Mouse (Mus musculus) heart, embryonic 13.5 days (tissue): ENCODE measurements around the gene Oprm1. TPM values are rescaled to one million over a fixed set of nuclear protein-coding genes. Genes with fewer than 3 reads are reported as not detected.

ENCODE experiments used
- ATAC-seq: fragments of 200-750 bp; cut with Nextera tagmentation; 2 replicates; pipeline ENCODE4 v1.8.0; 2017; ENCODE audit warnings: moderate TSS enrichment; ENCODE audit not compliant: insufficient number of reproducible peaks, low FRiP score, low TSS enrichment; ENCODE audit errors: extremely low read depth
- H3K27ac ChIP-seq: fragments of 300-500 bp; sonication (generic); replicated peaks from 2 replicates; pipeline ENCODE4 v1.5.1; 2015; ENCODE audit warnings: moderate library complexity, mild to moderate bottlenecking, inconsistent platforms
- H3K27me3 ChIP-seq: fragments of 300-500 bp; sonication (generic); replicated peaks from 2 replicates; pipeline ENCODE4 v1.6.1; 2015; ENCODE audit warnings: mild to moderate bottlenecking, inconsistent platforms
- H3K36me3 ChIP-seq: fragments of 300-500 bp; sonication (generic); 2 replicates; pipeline ENCODE4 v1.6.1; 2015; ENCODE audit warnings: mild to moderate bottlenecking, inconsistent platforms
- H3K4me1 ChIP-seq: fragments of 300-500 bp; sonication (generic); 2 replicates; pipeline ENCODE4 v1.6.1; 2015; ENCODE audit warnings: inconsistent platforms
- H3K4me2 ChIP-seq: fragments of 300-500 bp; sonication (generic); 2 replicates; pipeline ENCODE4 v1.6.1; 2015; ENCODE audit warnings: inconsistent platforms, mild to moderate bottlenecking, moderate library complexity
- H3K4me3 ChIP-seq: fragments of 300-500 bp; sonication (generic); 2 replicates; pipeline ENCODE4 v1.5.1; 2015; ENCODE audit warnings: moderate library complexity, mild to moderate bottlenecking, inconsistent platforms
- H3K9ac ChIP-seq: fragments of 300-500 bp; sonication (generic); 2 replicates; pipeline ENCODE4 v1.6.1; 2015; ENCODE audit warnings: inconsistent platforms, mild to moderate bottlenecking, moderate library complexity
- H3K9me3 ChIP-seq: fragments of 300-500 bp; sonication (generic); 2 replicates; pipeline ENCODE4 v1.6.1; 2016; ENCODE audit warnings: inconsistent platforms
- WGBS: fragments of 180-500 bp; shearing (Covaris S2); methylation state at CpG from one replicate; pipeline ENCODE4 v1.1.7; 2015; ENCODE audit warnings: mixed read lengths; 5-methylcytosine and 5-hydroxymethylcytosine counted together
- polyA plus RNA-seq: library from polyadenylated mRNA; unstranded; fragments of >200 nt; fragmentation: Nextera tagmentation; extraction: Ambion mirVana; gene quantifications from 2 replicates; pipeline ENCODE4 v1.2.1, GENCODE M21; 2015

Gene Oprm1
- polyA plus RNA-seq, 1 experiment from 2014 or later: not detected

- Histone ChIP-seq H3K27ac (no peak overlapping the region), H3K36me3 (no peaks in the 10 kb centered on the region), H3K27me3 (no peaks in the 10 kb centered on the region), H3K4me3 (no peak overlapping the region), H3K9me3 (no peaks in the 10 kb centered on the region), H3K4me2 (no peak overlapping the region), H3K4me1 (no peaks in the 10 kb centered on the region), H3K9ac (no peak overlapping the region)
- 65% methylated on average over 3 of the region's 3 CpGs for WGBS
- no peak for ATAC-seq
Measured at GRCm38 (mm10) chr10:6896659-6897303, 138.5 kb downstream of the Oprm1 start.

- H3K9me3 ChIP-seq: no peaks in the 10 kb centered on the region
- 75% methylated on average over 4 of the region's 4 CpGs for WGBS
- ATAC-seq: no peak
- H3K4me2 ChIP-seq: no peak overlapping the region
- H3K9ac ChIP-seq: no peak overlapping the region
- no peak overlapping the region for H3K4me3 ChIP-seq
- H3K27ac ChIP-seq: no peak overlapping the region
- H3K27me3 ChIP-seq: no peaks in the 10 kb centered on the region
- H3K4me1 ChIP-seq: no peaks in the 10 kb centered on the region
- H3K36me3 ChIP-seq: no peaks in the 10 kb centered on the region
Measured at GRCm38 (mm10) chr10:6900126-6900525, 141.8 kb downstream of the Oprm1 start.

GRCm38 (mm10) chr10:6901819-6902393, 143.6 kb downstream of the Oprm1 start:
- H3K9me3 ChIP-seq: no peaks in the 10 kb centered on the region
- 71% methylated on average over 3 of the region's 3 CpGs for WGBS

DNA sequence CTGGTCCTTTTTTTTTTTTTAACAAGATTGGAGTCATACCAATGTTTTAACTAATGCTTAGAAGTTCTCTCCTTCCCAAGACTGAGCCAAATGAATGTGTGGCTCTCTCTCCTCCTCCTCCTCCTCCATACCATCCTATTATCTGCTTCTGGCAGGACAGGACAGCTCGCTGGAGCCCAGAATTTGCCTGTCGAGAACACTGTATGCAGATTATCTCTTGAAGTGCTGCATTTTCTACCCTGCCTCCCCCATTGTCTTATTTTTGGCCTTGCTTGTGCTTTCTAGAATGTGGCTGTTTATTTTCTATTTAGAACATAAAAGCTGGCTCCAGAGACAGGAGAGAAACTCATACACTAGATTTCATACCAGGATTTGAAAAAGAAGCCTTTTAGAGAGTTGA, 151.5 kb downstream of the Oprm1 start:
- no peaks in the 10 kb centered on the region for H3K9me3 ChIP-seq
- no peaks in the 10 kb centered on the region for H3K36me3 ChIP-seq
- WGBS: 31% methylated on average over 2 of the region's 2 CpGs
- no peak overlapping the region for H3K4me3 ChIP-seq
- H3K4me2 ChIP-seq: no peak overlapping the region
- H3K4me1 ChIP-seq: no peaks in the 10 kb centered on the region
- H3K27ac ChIP-seq: no peak overlapping the region
- ATAC-seq: no peak
- no peak overlapping the region for H3K9ac ChIP-seq
- no peaks in the 10 kb centered on the region for H3K27me3 ChIP-seq

More at GRCm38 (mm10) chr10:6901819-6902393, 143.6 kb downstream of the Oprm1 start:
- ATAC-seq: no peak
- no peaks in the 10 kb centered on the region for H3K36me3 ChIP-seq
- H3K9ac ChIP-seq: no peak overlapping the region
- no peak overlapping the region for H3K4me2 ChIP-seq
- H3K27me3 ChIP-seq: no peaks in the 10 kb centered on the region
- H3K27ac ChIP-seq: no peak overlapping the region
- H3K4me3 ChIP-seq: no peak overlapping the region
- H3K4me1 ChIP-seq: no peaks in the 10 kb centered on the region

DNA sequence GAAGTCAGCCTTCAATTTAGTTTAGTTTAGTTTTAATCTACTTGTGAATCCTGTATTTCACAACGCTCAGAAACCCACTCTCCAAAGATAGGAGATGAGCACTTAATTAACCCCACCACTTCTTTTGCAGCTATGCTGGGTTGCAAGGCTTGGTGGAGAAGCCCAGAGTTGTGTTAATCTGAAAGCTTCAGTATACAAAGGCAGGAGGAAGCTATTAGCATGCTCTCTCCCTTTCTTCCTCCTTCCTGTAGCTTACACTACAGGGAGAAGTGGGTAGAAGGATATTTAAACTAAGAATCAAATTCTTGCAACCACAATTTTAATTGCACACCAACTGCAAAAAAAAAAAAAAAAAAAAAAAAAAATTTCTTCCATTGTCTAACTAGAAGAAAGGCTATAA, 157.7 kb downstream of the Oprm1 start:
- Histone ChIP-seq H3K36me3 (no peaks in the 10 kb centered on the region), H3K4me1 (no peaks in the 10 kb centered on the region), H3K9me3 (no peaks in the 10 kb centered on the region), H3K9ac (no peak overlapping the region), H3K27me3 (no peaks in the 10 kb centered on the region), H3K4me2 (no peak overlapping the region), H3K4me3 (no peak overlapping the region), H3K27ac (no peak overlapping the region)
- no peak for ATAC-seq
- WGBS: 47% methylated on average over 1 of the region's 1 CpGs

DNA sequence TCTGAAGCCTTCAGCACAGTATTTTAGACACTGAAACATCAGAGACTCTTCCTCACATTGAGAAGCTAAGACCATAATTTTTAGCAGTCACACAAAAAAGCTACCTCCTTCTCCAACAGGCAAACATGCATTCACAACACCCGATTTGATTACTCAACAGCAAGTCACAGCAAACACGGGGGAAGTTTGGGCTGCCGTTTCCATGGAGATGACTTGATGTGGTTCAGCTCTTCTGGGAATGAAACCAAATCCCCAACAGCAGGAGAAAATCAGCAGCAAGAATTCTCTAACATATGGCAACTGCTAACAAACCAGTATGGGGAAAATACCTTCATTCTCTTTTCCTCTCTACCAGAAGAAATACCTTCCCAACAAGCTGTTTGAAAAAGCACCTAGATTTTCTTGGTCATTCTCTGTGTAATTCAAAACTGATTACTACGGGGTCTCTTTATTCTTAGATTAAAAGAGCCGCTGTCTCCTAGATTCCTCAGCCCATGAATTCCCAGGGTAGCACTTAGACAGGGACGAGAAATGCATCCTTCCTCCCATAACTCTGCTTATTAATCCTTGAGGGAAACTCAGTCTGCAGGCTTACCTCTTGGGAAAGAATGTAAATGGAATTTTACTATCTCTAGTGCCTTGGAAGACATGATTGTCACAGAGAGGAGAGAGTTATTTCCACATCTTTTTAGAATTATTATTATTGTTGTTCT, 158.4 kb downstream of the Oprm1 start:
- no peaks in the 10 kb centered on the region for H3K36me3 ChIP-seq
- H3K4me1 ChIP-seq: no peaks in the 10 kb centered on the region
- no peak for ATAC-seq
- H3K4me3 ChIP-seq: no peak overlapping the region
- H3K4me2 ChIP-seq: no peak overlapping the region
- WGBS: 33% methylated on average over 6 of the region's 6 CpGs
- no peak overlapping the region for H3K27ac ChIP-seq
- no peaks in the 10 kb centered on the region for H3K27me3 ChIP-seq
- no peaks in the 10 kb centered on the region for H3K9me3 ChIP-seq
- no peak overlapping the region for H3K9ac ChIP-seq

GRCm38 (mm10) chr10:6926724-6927123, 168.4 kb downstream of the Oprm1 start:
- Histone ChIP-seq H3K4me1 (no peaks in the 10 kb centered on the region), H3K9ac (no peak overlapping the region), H3K9me3 (no peaks in the 10 kb centered on the region), H3K36me3 (no peaks in the 10 kb centered on the region), H3K4me2 (no peak overlapping the region), H3K27me3 (no peaks in the 10 kb centered on the region), H3K4me3 (no peak overlapping the region), H3K27ac (no peak overlapping the region)
- ATAC-seq: no peak
- WGBS: 75% methylated on average over 2 of the region's 2 CpGs

- no peaks in the 10 kb centered on the region for H3K9me3 ChIP-seq
- H3K4me3 ChIP-seq: no peak overlapping the region
- H3K27me3 ChIP-seq: no peaks in the 10 kb centered on the region
- no peak overlapping the region for H3K4me2 ChIP-seq
- no peaks in the 10 kb centered on the region for H3K4me1 ChIP-seq
- no peak for ATAC-seq
- 73% methylated on average over 4 of the region's 4 CpGs for WGBS
- H3K9ac ChIP-seq: no peak overlapping the region
- no peaks in the 10 kb centered on the region for H3K36me3 ChIP-seq
- no peak overlapping the region for H3K27ac ChIP-seq
Measured at GRCm38 (mm10) chr10:6927600-6928223, 169.4 kb downstream of the Oprm1 start.

- H3K27ac ChIP-seq: no peak overlapping the region
- WGBS: 42% methylated on average over 1 of the region's 1 CpGs
- no peak for ATAC-seq
- no peaks in the 10 kb centered on the region for H3K36me3 ChIP-seq
- no peak overlapping the region for H3K9ac ChIP-seq
- no peaks in the 10 kb centered on the region for H3K4me1 ChIP-seq
- no peak overlapping the region for H3K4me2 ChIP-seq
- no peak overlapping the region for H3K4me3 ChIP-seq
- no peaks in the 10 kb centered on the region for H3K9me3 ChIP-seq
- H3K27me3 ChIP-seq: no peaks in the 10 kb centered on the region
Measured at GRCm38 (mm10) chr10:6928905-6929304, 170.6 kb downstream of the Oprm1 start.

- no peak overlapping the region for H3K27ac ChIP-seq
- H3K4me1 ChIP-seq: no peaks in the 10 kb centered on the region
- H3K36me3 ChIP-seq: no peaks in the 10 kb centered on the region
- H3K4me3 ChIP-seq: no peak overlapping the region
- no peaks in the 10 kb centered on the region for H3K27me3 ChIP-seq
- ATAC-seq: no peak
- no peak overlapping the region for H3K4me2 ChIP-seq
- H3K9me3 ChIP-seq: no peaks in the 10 kb centered on the region
- H3K9ac ChIP-seq: no peak overlapping the region
- 58% methylated on average over 1 of the region's 1 CpGs for WGBS
Measured at GRCm38 (mm10) chr10:6930398-6930797, 172.1 kb downstream of the Oprm1 start.

- 49% methylated on average over 2 of the region's 2 CpGs for WGBS
Measured at GRCm38 (mm10) chr10:6930889-6931288, 172.6 kb downstream of the Oprm1 start.

More at GRCm38 (mm10) chr10:6930889-6931288, 172.6 kb downstream of the Oprm1 start:
- H3K9me3 ChIP-seq: no peaks in the 10 kb centered on the region
- no peak overlapping the region for H3K27ac ChIP-seq
- H3K4me2 ChIP-seq: no peak overlapping the region
- no peak overlapping the region for H3K9ac ChIP-seq
- H3K36me3 ChIP-seq: no peaks in the 10 kb centered on the region
- no peaks in the 10 kb centered on the region for H3K27me3 ChIP-seq
- no peak overlapping the region for H3K4me3 ChIP-seq
- H3K4me1 ChIP-seq: no peaks in the 10 kb centered on the region
- ATAC-seq: no peak
